Mouse (Mus musculus) small intestine, adult 2 months (tissue): ENCODE measurements around the gene Nbr1.

ENCODE experiments used
- CTCF ChIP-seq: fragments of 200-500 bp; IDR thresholded peaks from 2 replicates; pipeline ENCODE4 v1.5.1; 2012; ENCODE audit warnings: low read depth, mild to moderate bottlenecking, control low read depth, inconsistent platforms, low read length, moderate library complexity, mixed read lengths; ENCODE audit not compliant: insufficient replicate concordance, insufficient read length; ENCODE audit errors: extremely low read depth
- POLR2A ChIP-seq: fragments of 200-500 bp; IDR thresholded peaks from 2 replicates; pipeline ENCODE4 v1.6.1; 2012; ENCODE audit warnings: low read depth, mild to moderate bottlenecking, control low read depth, inconsistent platforms, low read length, moderate library complexity

- no peak for TF ChIP-seq POLR2A
- TF ChIP-seq CTCF, result peak; percentile 24; the same call in 1 of the 2 replicates
Measured at GRCm38 (mm10) chr11:101518937-101519336, 33.0 kb upstream of the Nbr1 start.
